Mouse (Mus musculus) forebrain, embryonic 10.5 days (tissue): ENCODE measurements around the gene Syt7. TPM values are rescaled to one million over a fixed set of nuclear protein-coding genes. Genes with fewer than 3 reads are reported as not detected.

Experiments
- DNase-seq: peaks from one replicate; pipeline ENCODE4 v3.0.0-alpha.2; 2017; ENCODE audit warnings: low spot score; ENCODE audit errors: extremely low spot score
- H3K27ac ChIP-seq: fragments of 300-500 bp; sonication (generic); 2 replicates; pipeline ENCODE4 v1.5.1; 2016; ENCODE audit warnings: mild to moderate bottlenecking
- H3K27me3 ChIP-seq: fragments of 300-500 bp; sonication (generic); 2 replicates; pipeline ENCODE4 v1.6.1; 2016; ENCODE audit warnings: mild to moderate bottlenecking; ENCODE audit not compliant: poor library complexity, severe bottlenecking
- H3K36me3 ChIP-seq: fragments of 300-500 bp; sonication (generic); replicated peaks from 2 replicates; pipeline ENCODE4 v1.6.1; 2016; ENCODE audit warnings: mild to moderate bottlenecking, moderate library complexity
- H3K4me1 ChIP-seq: fragments of 300-500 bp; sonication (generic); 2 replicates; pipeline ENCODE4 v1.6.1; 2016
- H3K4me3 ChIP-seq: fragments of 300-500 bp; sonication (generic); 2 replicates; pipeline ENCODE4 v1.5.1; 2016; ENCODE audit warnings: mild to moderate bottlenecking, moderate library complexity
- H3K9me3 ChIP-seq: fragments of 300-500 bp; sonication (generic); 2 replicates; pipeline ENCODE4 v1.6.1; 2016; ENCODE audit warnings: mild to moderate bottlenecking, moderate library complexity
- WGBS: fragments of 180-500 bp; shearing (Covaris S2); methylation state at CpG from one replicate; pipeline ENCODE4 v1.1.7; 2016; 5-methylcytosine and 5-hydroxymethylcytosine counted together
- polyA plus RNA-seq: library from polyadenylated mRNA; unstranded; fragments of >200 nt; fragmentation: Nextera tagmentation; extraction: Ambion mirVana; gene quantifications from 2 replicates; pipeline ENCODE4 v1.2.1, GENCODE M21; 2016

Gene Syt7
- polyA plus RNA-seq, 1 experiment from 2014 or later, result 2.6 TPM

GRCm38 (mm10) chr19:10457484-10457800 lies 68.6 kb downstream of the Syt7 start:
- Histone ChIP-seq H3K4me1 (peaks cover 70% of the 10 kb centered on the region), H3K36me3 (no peaks in the 10 kb centered on the region), H3K9me3 (no peaks in the 10 kb centered on the region), H3K4me3 (peak overlapping the region; percentile 61), H3K27me3 (peaks cover 100% of the 10 kb centered on the region), H3K27ac (peak overlapping the region; percentile 72; the same call in 1 of the 2 replicates)
- DNase-seq, result peak; percentile 94
- WGBS, result under 1% methylated on average over 34 of the region's 34 CpGs

- peak overlapping the region; percentile 61 for H3K4me3 ChIP-seq
- H3K36me3 ChIP-seq, result no peaks in the 10 kb centered on the region
- H3K27me3 ChIP-seq, result peaks cover 100% of the 10 kb centered on the region
- DNase-seq, result no peak
- H3K27ac ChIP-seq, result no peak overlapping the region
- 34% methylated on average over 8 of the region's 8 CpGs for WGBS
- H3K9me3 ChIP-seq, result no peaks in the 10 kb centered on the region
- H3K4me1 ChIP-seq, result peaks cover 74% of the 10 kb centered on the region
Observed at GRCm38 (mm10) chr19:10458096-10458495, 69.2 kb downstream of the Syt7 start.

GRCm38 (mm10) chr19:10459907-10460306 lies 71.0 kb downstream of the Syt7 start:
- H3K9me3 ChIP-seq, result no peaks in the 10 kb centered on the region
- peaks cover 83% of the 10 kb centered on the region for H3K4me1 ChIP-seq
- peaks cover 90% of the 10 kb centered on the region for H3K27me3 ChIP-seq
- H3K36me3 ChIP-seq, result no peaks in the 10 kb centered on the region
- DNase-seq, result no peak
- no peak overlapping the region for H3K27ac ChIP-seq
- 42% methylated on average over 11 of the region's 11 CpGs for WGBS
- H3K4me3 ChIP-seq, result no peak overlapping the region

- H3K4me3 ChIP-seq, result no peak overlapping the region
- H3K4me1 ChIP-seq, result peaks cover 72% of the 10 kb centered on the region
- peaks cover 73% of the 10 kb centered on the region for H3K27me3 ChIP-seq
- no peak for DNase-seq
- H3K9me3 ChIP-seq, result no peaks in the 10 kb centered on the region
- H3K36me3 ChIP-seq, result no peaks in the 10 kb centered on the region
- 54% methylated on average over 7 of the region's 7 CpGs for WGBS
- H3K27ac ChIP-seq, result no peak overlapping the region
Observed at GRCm38 (mm10) chr19:10461584-10461983, 72.7 kb downstream of the Syt7 start.

GRCm38 (mm10) chr19:10464427-10464826 lies 75.5 kb downstream of the Syt7 start:
- DNase-seq, result no peak
- no peaks in the 10 kb centered on the region for H3K9me3 ChIP-seq
- peaks cover 55% of the 10 kb centered on the region for H3K4me1 ChIP-seq
- H3K27me3 ChIP-seq, result peaks cover 47% of the 10 kb centered on the region
- 5% methylated on average over 4 of the region's 4 CpGs for WGBS
- H3K36me3 ChIP-seq, result no peaks in the 10 kb centered on the region
- peak overlapping the region; percentile 4; the same call in 1 of the 2 replicates for H3K27ac ChIP-seq
- H3K4me3 ChIP-seq, result no peak overlapping the region

- H3K4me3 ChIP-seq, result no peak overlapping the region
- no peaks in the 10 kb centered on the region for H3K9me3 ChIP-seq
- peaks cover 6% of the 10 kb centered on the region; the same call in 1 of the 2 replicates for H3K27me3 ChIP-seq
- no peaks in the 10 kb centered on the region for H3K36me3 ChIP-seq
- DNase-seq, result no peak
- no peak overlapping the region for H3K27ac ChIP-seq
- peaks cover 23% of the 10 kb centered on the region for H3K4me1 ChIP-seq
- WGBS, result 79% methylated on average over 8 of the region's 8 CpGs
Observed at GRCm38 (mm10) chr19:10469171-10469658, 80.3 kb downstream of the Syt7 start.

- Histone ChIP-seq H3K4me3 (no peak overlapping the region), H3K27me3 (peaks cover 33% of the 10 kb centered on the region)
- WGBS, result 78% methylated on average over 3 of the region's 3 CpGs
Observed at GRCm38 (mm10) chr19:10472958-10473357, 84.1 kb downstream of the Syt7 start.

GRCm38 (mm10) chr19:10473779-10474178 lies 84.9 kb downstream of the Syt7 start:
- WGBS, result 18% methylated on average over 6 of the region's 6 CpGs
- DNase-seq, result no peak
- H3K9me3 ChIP-seq, result no peaks in the 10 kb centered on the region

More at GRCm38 (mm10) chr19:10472958-10473357, 84.1 kb downstream of the Syt7 start:
- DNase-seq, result no peak
- Histone ChIP-seq H3K4me1 (peaks cover 21% of the 10 kb centered on the region), H3K36me3 (no peaks in the 10 kb centered on the region), H3K9me3 (no peaks in the 10 kb centered on the region), H3K27ac (no peak overlapping the region)

GRCm38 (mm10) chr19:10479541-10479940 lies 90.7 kb downstream of the Syt7 start:
- Histone ChIP-seq H3K27ac (no peak overlapping the region), H3K4me3 (no peak overlapping the region), H3K27me3 (peaks cover 29% of the 10 kb centered on the region), H3K4me1 (peaks cover 19% of the 10 kb centered on the region), H3K9me3 (no peaks in the 10 kb centered on the region), H3K36me3 (no peaks in the 10 kb centered on the region)
- no peak for DNase-seq
- 75% methylated on average over 4 of the region's 4 CpGs for WGBS

More at GRCm38 (mm10) chr19:10473779-10474178, 84.9 kb downstream of the Syt7 start:
- no peaks in the 10 kb centered on the region for H3K36me3 ChIP-seq
- H3K27ac ChIP-seq, result no peak overlapping the region
- no peak overlapping the region for H3K4me3 ChIP-seq
- peaks cover 33% of the 10 kb centered on the region for H3K27me3 ChIP-seq
- H3K4me1 ChIP-seq, result peaks cover 19% of the 10 kb centered on the region

- peaks cover 20% of the 10 kb centered on the region for H3K27me3 ChIP-seq
- DNase-seq, result peak; percentile 72
- H3K9me3 ChIP-seq, result no peaks in the 10 kb centered on the region
- H3K4me1 ChIP-seq, result peaks cover 22% of the 10 kb centered on the region
- H3K4me3 ChIP-seq, result no peak within 1 kb of the TSS
- WGBS, result 28% methylated on average over 6 of the region's 6 CpGs
- no peaks in the 10 kb centered on the region for H3K36me3 ChIP-seq
- H3K27ac ChIP-seq, result no peak within 1 kb of the TSS
Observed at GRCm38 (mm10) chr19:10482703-10483102, 93.8 kb downstream of the Syt7 start, which contains the start of gene Ppp1r32. Gene Ppp1r32, minus strand, starts transcription at chr19:10482928.

GRCm38 (mm10) chr19:10486264-10486738 lies 97.4 kb downstream of the Syt7 start:
- H3K9me3 ChIP-seq, result no peaks in the 10 kb centered on the region
- H3K36me3 ChIP-seq, result no peaks in the 10 kb centered on the region
- H3K27ac ChIP-seq, result no peak overlapping the region
- peak; percentile 67 for DNase-seq
- 22% methylated on average over 9 of the region's 9 CpGs for WGBS
- no peak overlapping the region for H3K4me3 ChIP-seq
- peaks cover 22% of the 10 kb centered on the region for H3K4me1 ChIP-seq
- H3K27me3 ChIP-seq, result peaks cover 20% of the 10 kb centered on the region

- Histone ChIP-seq H3K9me3 (no peaks in the 10 kb centered on the region), H3K4me1 (0 out of 2 replicates have a peak, but pooled peaks cover 6% of the 10 kb centered on the region), H3K27me3 (no peaks in the 10 kb centered on the region; the same call in 1 of the 2 replicates), H3K36me3 (peaks cover 19% of the 10 kb centered on the region), H3K27ac (no peak overlapping the region), H3K4me3 (no peak overlapping the region)
- WGBS, result 91% methylated on average over 1 of the region's 1 CpGs
- no peak for DNase-seq
Observed at GRCm38 (mm10) chr19:10495670-10496069, 106.8 kb downstream of the Syt7 start.

GRCm38 (mm10) chr19:10496976-10497375 lies 108.1 kb downstream of the Syt7 start:
- Histone ChIP-seq H3K27ac (no peak overlapping the region), H3K9me3 (no peaks in the 10 kb centered on the region), H3K4me1 (0 out of 2 replicates have a peak, but pooled peaks cover 6% of the 10 kb centered on the region), H3K4me3 (no peak overlapping the region), H3K36me3 (peaks cover 32% of the 10 kb centered on the region), H3K27me3 (no peaks in the 10 kb centered on the region)
- 52% methylated on average over 2 of the region's 2 CpGs for WGBS
- no peak for DNase-seq
